Mouse (Mus musculus): ENCODE measurements around the gene C1d. TPM values are rescaled to one million over a fixed set of nuclear protein-coding genes. Genes with fewer than 3 reads are reported as not detected.

C1d gene
- polyA plus RNA-seq, 1 experiment from 2014 or later, result 81.5 TPM

Other genes with a start within 250 kb of the C1d start
- gene Cnrip1, start 206.0 kb upstream of the C1d start, polyA plus RNA-seq (2016; fragmentation: Nextera tagmentation; extraction: Ambion mirVana), result 9.6 and 9.9 TPM in 2 replicates
- gene Plek, start 205.2 kb upstream of the C1d start, polyA plus RNA-seq (2016; fragmentation: Nextera tagmentation; extraction: Ambion mirVana), result 6.0 and 7.5 TPM in 2 replicates
- 85.1 and 87.1 TPM in 2 replicates for gene Ppp3r1, start 98.3 kb upstream of the C1d start, polyA plus RNA-seq (2016; fragmentation: Nextera tagmentation; extraction: Ambion mirVana)
- gene Wdr92, start 75.5 kb upstream of the C1d start, polyA plus RNA-seq (2016; fragmentation: Nextera tagmentation; extraction: Ambion mirVana), result 21.9 and 22.4 TPM in 2 replicates
- gene Pno1, start 46.0 kb upstream of the C1d start, polyA plus RNA-seq (2016; fragmentation: Nextera tagmentation; extraction: Ambion mirVana), result 67.8 and 74.9 TPM in 2 replicates